Mouse (Mus musculus) kidney, adult 2 months (tissue): Measurements from ENCODE around the gene Cxcr6. TPM values are rescaled to one million over a fixed set of nuclear protein-coding genes. Genes with fewer than 3 reads are reported as not detected.

Experiments
- DNase-seq: peaks from one replicate; pipeline ENCODE4 v3.0.0; 2021
- H3K27ac ChIP-seq: fragments of 200-500 bp; 2 replicates; pipeline ENCODE4 v1.5.1; 2012; ENCODE audit warnings: low read depth, low read length, control low read depth, inconsistent platforms; ENCODE audit not compliant: insufficient read depth
- H3K27me3 ChIP-seq: fragments of 200-500 bp; replicated peaks from 2 replicates; pipeline ENCODE4 v1.6.1; 2012; ENCODE audit warnings: mild to moderate bottlenecking, moderate library complexity, low read length, inconsistent platforms; ENCODE audit not compliant: control insufficient read depth, insufficient read depth
- H3K36me3 ChIP-seq: fragments of 200-500 bp; 2 replicates; pipeline ENCODE4 v1.6.1; 2012; ENCODE audit warnings: mild to moderate bottlenecking, moderate library complexity, low read length, inconsistent platforms; ENCODE audit not compliant: control insufficient read depth, insufficient read depth
- H3K4me1 ChIP-seq: fragments of 200-500 bp; 2 replicates; pipeline ENCODE4 v1.6.1; 2011; ENCODE audit warnings: low read length; ENCODE audit not compliant: control insufficient read depth, insufficient read depth
- H3K4me3 ChIP-seq: fragments of 200-500 bp; 2 replicates; pipeline ENCODE4 v1.5.1; 2011; ENCODE audit warnings: mild to moderate bottlenecking, low read depth, low read length, control low read depth; ENCODE audit not compliant: insufficient read depth
- CTCF ChIP-seq: fragments of 200-500 bp; conservative IDR thresholded peaks from 2 replicates; pipeline ENCODE4 v1.5.1; 2011; ENCODE audit warnings: low read depth, mild to moderate bottlenecking, control low read depth, low read length, moderate library complexity, mixed read lengths; ENCODE audit not compliant: insufficient read depth, insufficient read length
- POLR2A ChIP-seq: fragments of 200-500 bp; IDR thresholded peaks from one replicate; pipeline ENCODE4 v1.6.1; 2011; ENCODE audit warnings: low read depth, low read length, control low read depth
- WGBS: fragments of 180-500 bp; shearing (Covaris S2); methylation state at CpG from one replicate; pipeline ENCODE4 v1.1.7; 2018; 5-methylcytosine and 5-hydroxymethylcytosine counted together
- polyA plus RNA-seq: library from polyadenylated mRNA; depleted of rRNA; stranded (reverse); fragments of >200 nt; gene quantifications from 2 replicates; pipeline ENCODE4 v1.2.3, GENCODE M21; 2012

The Cxcr6 gene
- polyA plus RNA-seq, 1 experiment, result 1.4 TPM

DNA sequence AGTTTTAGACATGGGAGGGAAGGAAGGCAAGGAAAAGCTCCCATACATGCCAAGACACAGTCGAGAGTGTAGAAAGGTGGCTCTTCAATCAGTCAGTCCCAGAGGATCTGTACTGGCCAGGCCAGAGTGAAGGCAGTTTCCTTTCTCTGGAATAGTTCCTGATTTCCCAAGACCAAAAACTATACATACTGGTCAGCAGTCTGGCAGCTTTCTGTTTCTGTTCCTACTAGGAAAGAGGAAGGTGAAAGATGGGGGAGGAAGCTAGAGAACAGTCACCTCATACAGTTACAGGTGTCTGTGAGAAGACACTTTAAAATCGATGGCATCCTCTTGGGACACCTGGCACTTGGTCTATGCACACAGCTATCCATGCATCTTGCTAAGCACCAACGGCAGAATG is 9.2 kb downstream of the Cxcr6 start:
- WGBS, result 84% methylated on average over 3 of the region's 3 CpGs
- H3K4me1 ChIP-seq, result no peaks in the 10 kb centered on the region
- DNase-seq, result peak; percentile 6
- no peak overlapping the region for H3K4me3 ChIP-seq
- peaks cover 6% of the 10 kb centered on the region for H3K36me3 ChIP-seq
- TF ChIP-seq POLR2A (no peak), CTCF (no peak)
- no peaks in the 10 kb centered on the region for H3K27me3 ChIP-seq
- H3K27ac ChIP-seq, result no peak overlapping the region

DNA sequence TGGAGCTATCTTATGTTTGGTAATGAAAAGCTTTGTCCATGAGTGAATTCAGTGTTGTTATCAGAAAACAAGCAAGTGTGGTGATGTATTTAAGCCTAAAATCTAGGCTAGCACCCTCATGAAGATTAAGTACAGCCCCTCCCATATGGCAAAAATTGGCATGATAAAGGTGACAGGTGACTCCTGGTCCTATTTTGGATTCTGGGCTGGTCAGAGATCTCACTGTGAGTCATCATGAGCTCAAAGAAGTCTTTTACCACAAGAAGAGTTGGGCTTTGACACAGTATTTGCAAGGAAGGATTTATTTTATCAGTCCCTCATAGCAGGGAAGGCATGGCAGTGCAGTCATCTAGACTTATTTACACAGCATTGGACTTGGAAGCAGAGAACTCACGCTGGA is 9.7 kb downstream of the Cxcr6 start:
- TF ChIP-seq POLR2A, result no peak
- no peak for TF ChIP-seq CTCF
- DNase-seq, result no peak
- Histone ChIP-seq H3K27me3 (no peaks in the 10 kb centered on the region), H3K27ac (no peak overlapping the region), H3K4me1 (no peaks in the 10 kb centered on the region), H3K4me3 (no peak overlapping the region), H3K36me3 (peaks cover 6% of the 10 kb centered on the region)
- WGBS, result 92% methylated on average over 1 of the region's 1 CpGs

DNA sequence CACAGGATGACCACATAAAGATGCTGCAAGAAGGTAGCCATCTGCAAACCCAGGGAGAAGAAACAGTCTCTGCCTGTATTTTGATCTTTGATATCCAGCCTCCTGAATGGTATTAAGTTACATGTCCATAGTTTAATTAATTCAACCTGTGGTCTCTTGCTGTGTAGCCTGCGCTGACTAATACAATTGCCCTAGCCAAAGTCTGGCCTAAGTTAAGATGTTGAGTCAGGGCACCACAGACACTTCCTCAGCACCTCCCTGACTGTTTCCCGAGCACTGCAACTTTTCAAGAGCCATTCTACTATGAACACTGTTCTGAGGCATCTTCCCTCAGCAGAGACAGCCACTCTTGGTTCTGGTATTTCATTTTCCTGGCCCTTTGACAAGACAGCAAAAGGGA is 12.3 kb downstream of the Cxcr6 start:
- Histone ChIP-seq H3K4me3 (no peak overlapping the region), H3K4me1 (no peaks in the 10 kb centered on the region), H3K27me3 (no peaks in the 10 kb centered on the region), H3K27ac (no peak overlapping the region), H3K36me3 (peaks cover 5% of the 10 kb centered on the region)
- no peak for DNase-seq
- TF ChIP-seq CTCF, result no peak
- 78% methylated on average over 2 of the region's 2 CpGs for whole genome bisulfite sequencing

GRCm38 (mm10) chr9:123826631-123827030 is 20.4 kb downstream of the Cxcr6 start:
- 92% methylated on average over 3 of the region's 3 CpGs for WGBS
- H3K4me3 ChIP-seq, result no peak overlapping the region
- no peak for DNase-seq
- H3K36me3 ChIP-seq, result peaks cover 3% of the 10 kb centered on the region
- H3K27me3 ChIP-seq, result no peaks in the 10 kb centered on the region
- TF ChIP-seq CTCF, result no peak
- TF ChIP-seq POLR2A, result no peak
- no peak overlapping the region for H3K27ac ChIP-seq
- H3K4me1 ChIP-seq, result no peaks in the 10 kb centered on the region

DNA sequence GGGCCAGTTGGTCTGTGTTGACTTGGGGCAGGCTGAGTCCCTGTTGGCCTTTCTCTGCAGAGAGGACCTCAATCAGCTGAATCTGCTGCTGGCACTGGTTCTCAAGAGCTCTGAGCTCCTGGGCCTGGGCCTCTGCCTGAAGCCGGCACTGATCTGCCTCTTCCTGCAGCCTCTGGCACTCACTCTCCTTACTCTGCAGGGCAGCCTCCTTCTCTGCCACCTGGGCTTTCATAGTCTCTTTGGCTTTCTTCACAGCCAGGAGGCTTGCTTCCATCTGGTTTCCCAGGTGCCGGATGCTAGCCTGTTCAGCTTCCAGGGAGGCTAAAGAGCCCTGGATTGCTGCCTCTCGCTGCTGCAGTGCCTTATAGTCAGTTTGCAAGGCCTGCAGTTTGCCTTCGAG is 22.6 kb downstream of the Cxcr6 start:
- WGBS, result 92% methylated on average over 4 of the region's 4 CpGs
- Histone ChIP-seq H3K27me3 (no peaks in the 10 kb centered on the region), H3K4me3 (no peak overlapping the region), H3K36me3 (peaks cover 2% of the 10 kb centered on the region), H3K27ac (no peak overlapping the region), H3K4me1 (no peaks in the 10 kb centered on the region)
- DNase-seq, result no peak
- TF ChIP-seq CTCF (no peak), POLR2A (no peak)

DNA sequence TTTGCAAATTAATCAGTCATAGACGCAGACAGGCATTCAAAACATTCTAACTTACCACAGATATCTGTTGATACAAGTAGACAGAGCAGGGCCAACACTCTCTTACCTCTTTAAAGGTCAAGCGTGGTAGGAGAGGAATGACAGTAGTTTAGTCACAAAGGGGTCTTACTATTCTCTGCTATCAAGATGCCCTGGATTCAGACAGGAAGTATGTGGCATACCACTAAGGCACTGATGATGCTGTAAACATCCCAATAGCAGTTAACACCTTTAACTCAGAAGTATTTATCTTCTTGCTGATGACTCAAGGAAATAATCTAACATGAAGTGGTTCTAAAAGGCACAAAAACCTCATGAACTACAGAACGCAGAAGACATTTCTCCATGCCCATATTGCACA is 29.6 kb downstream of the Cxcr6 start:
- H3K4me3 ChIP-seq, result no peak overlapping the region
- DNase-seq, result no peak
- H3K27ac ChIP-seq, result no peak overlapping the region
- TF ChIP-seq CTCF, result no peak
- no peak for TF ChIP-seq POLR2A
- 96% methylated on average over 3 of the region's 3 CpGs for WGBS
- H3K27me3 ChIP-seq, result no peaks in the 10 kb centered on the region
- H3K4me1 ChIP-seq, result no peaks in the 10 kb centered on the region
- H3K36me3 ChIP-seq, result peaks cover 14% of the 10 kb centered on the region

DNA sequence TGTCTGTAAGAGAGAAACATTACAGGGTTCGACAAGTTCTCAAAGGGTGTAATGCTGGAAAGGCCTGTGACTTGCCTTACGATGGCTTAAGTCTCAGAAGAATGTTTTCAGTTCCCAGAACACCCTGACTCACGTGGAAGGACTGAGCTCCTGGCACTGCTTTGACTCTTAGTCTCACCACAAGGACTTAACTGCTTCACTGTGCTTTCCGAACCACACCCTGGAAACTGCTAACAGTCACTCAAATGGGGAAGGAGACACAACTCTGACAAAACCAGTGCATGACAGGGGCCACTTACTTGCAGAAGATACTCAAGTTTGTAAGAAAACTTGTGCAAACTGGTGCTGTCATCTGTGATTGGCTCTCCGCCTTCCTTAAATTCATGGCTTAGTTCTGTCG is 34.0 kb downstream of the Cxcr6 start:
- H3K36me3 ChIP-seq, result peaks cover 10% of the 10 kb centered on the region
- H3K27ac ChIP-seq, result no peak overlapping the region
- H3K4me3 ChIP-seq, result no peak overlapping the region
- no peak for DNase-seq
- no peaks in the 10 kb centered on the region for H3K4me1 ChIP-seq
- H3K27me3 ChIP-seq, result no peaks in the 10 kb centered on the region
- WGBS, result 92% methylated on average over 6 of the region's 6 CpGs
- TF ChIP-seq CTCF, result no peak

DNA sequence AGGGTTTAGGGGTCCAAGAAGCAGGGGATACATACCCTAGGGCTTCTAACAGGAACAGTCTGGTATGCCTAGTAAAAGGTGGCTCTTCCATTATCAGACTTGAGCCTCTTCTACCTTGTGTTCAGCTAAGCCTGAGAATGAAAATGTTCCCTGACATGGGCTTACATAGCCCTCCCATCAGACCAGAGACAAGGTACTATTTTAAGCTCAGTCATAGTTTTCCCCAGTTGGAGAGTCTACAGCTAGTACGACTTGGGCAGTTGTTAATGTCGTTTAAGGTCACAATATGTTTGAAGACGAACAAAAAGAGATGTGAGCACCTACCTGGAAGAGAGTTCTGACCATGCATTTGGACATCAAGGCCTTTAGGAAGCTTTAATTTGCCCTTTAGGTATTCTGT is 38.2 kb downstream of the Cxcr6 start:
- 68% methylated on average over 3 of the region's 3 CpGs for WGBS
- no peak for TF ChIP-seq CTCF
- TF ChIP-seq POLR2A, result no peak
- DNase-seq, result no peak

More for the DNA sequence above, 38.2 kb downstream of the Cxcr6 start:
- no peak overlapping the region; the same call in 1 of the 2 replicates for H3K27ac ChIP-seq
- H3K4me1 ChIP-seq, result no peaks in the 10 kb centered on the region
- no peaks in the 10 kb centered on the region for H3K27me3 ChIP-seq
- H3K36me3 ChIP-seq, result peaks cover 4% of the 10 kb centered on the region
- H3K4me3 ChIP-seq, result no peak overlapping the region
